Mouse (Mus musculus): ENCODE measurements around the gene 2810021J22Rik. TPM values are rescaled to one million over a fixed set of nuclear protein-coding genes. Genes with fewer than 3 reads are reported as not detected.

2810021J22Rik gene
- polyA plus RNA-seq, 1 experiment from 2014 or later: 2.3 TPM

DNA sequence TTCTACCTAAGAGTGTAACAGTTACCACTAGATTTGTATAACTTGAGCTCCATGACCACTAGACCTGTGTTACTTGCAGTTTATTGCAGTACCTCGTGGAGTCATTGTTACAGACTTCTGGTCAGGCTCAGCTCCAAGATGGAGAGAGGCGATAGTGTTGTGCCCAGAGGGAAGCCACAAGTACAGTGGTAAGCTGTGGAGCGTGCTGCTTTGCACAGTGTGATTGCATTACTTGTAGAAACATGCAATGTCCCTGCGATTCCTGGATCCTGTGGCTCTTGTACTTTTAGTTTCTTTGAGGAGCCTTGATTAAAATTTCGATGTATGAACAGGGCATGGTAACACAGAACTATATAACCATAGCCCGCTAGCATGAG, 926 bp downstream of the 2810021J22Rik start:
- Histone ChIP-seq H3K9me3 (replicated peaks; ENCODE audit: control insufficient read depth, low read length) (no peaks in the 10 kb centered on the region), H3K4me3 (ENCODE audit: low read depth, low read length) (peak overlapping the region; percentile 81), H3K4me2 (ENCODE audit: low read depth, low read length) (peak overlapping the region; percentile 65), H3K4me1 (ENCODE audit: control insufficient read depth, low read depth, low read length) (peaks cover 6% of the 10 kb centered on the region), H3K9ac (ENCODE audit: low read depth, low read length) (peak overlapping the region; percentile 79), H3K36me3 (ENCODE audit: control insufficient read depth, insufficient read depth) (no peaks in the 10 kb centered on the region), H3K27ac (ENCODE audit: low read length) (no peak overlapping the region), H3K27me3 (ENCODE audit: control insufficient read depth, insufficient read depth, low read depth, low read length) (no peaks in the 10 kb centered on the region)
- no peak for ATAC-seq (ENCODE audit: low read depth)
- 64% methylated on average over 6 of the region's 6 CpGs for WGBS (ENCODE audit: insufficient replicate concordance)

GRCm38 (mm10) chr11:58870961-58871360, 3.9 kb downstream of the 2810021J22Rik start:
- Histone ChIP-seq H3K4me1 (ENCODE audit: control insufficient read depth, low read depth, low read length) (peaks cover 6% of the 10 kb centered on the region), H3K4me2 (ENCODE audit: low read depth, low read length) (no peak overlapping the region), H3K4me3 (ENCODE audit: low read depth, low read length) (no peak overlapping the region), H3K27ac (ENCODE audit: low read length) (no peak overlapping the region), H3K27me3 (ENCODE audit: control insufficient read depth, insufficient read depth, low read depth, low read length) (no peaks in the 10 kb centered on the region), H3K9ac (ENCODE audit: low read depth, low read length) (no peak overlapping the region), H3K9me3 (replicated peaks; ENCODE audit: control insufficient read depth, low read length) (no peaks in the 10 kb centered on the region), H3K36me3 (ENCODE audit: control insufficient read depth, insufficient read depth) (no peaks in the 10 kb centered on the region)
- 67% methylated on average over 4 of the region's 4 CpGs for WGBS (ENCODE audit: insufficient replicate concordance)
- ATAC-seq (ENCODE audit: low read depth): no peak

GRCm38 (mm10) chr11:58883756-58884155, 16.7 kb downstream of the 2810021J22Rik start:
- Histone ChIP-seq H3K4me3 (ENCODE audit: low read depth, low read length) (no peak overlapping the region), H3K36me3 (ENCODE audit: control insufficient read depth, insufficient read depth) (peaks cover 5% of the 10 kb centered on the region), H3K9ac (ENCODE audit: low read depth, low read length) (no peak overlapping the region), H3K9me3 (replicated peaks; ENCODE audit: control insufficient read depth, low read length) (no peaks in the 10 kb centered on the region), H3K27me3 (ENCODE audit: control insufficient read depth, insufficient read depth, low read depth, low read length) (no peaks in the 10 kb centered on the region), H3K4me2 (ENCODE audit: low read depth, low read length) (no peak overlapping the region), H3K4me1 (ENCODE audit: control insufficient read depth, low read depth, low read length) (no peaks in the 10 kb centered on the region), H3K27ac (ENCODE audit: low read length) (no peak overlapping the region)
- no peak for ATAC-seq (ENCODE audit: low read depth)
- 63% methylated on average over 8 of the region's 8 CpGs for WGBS (ENCODE audit: insufficient replicate concordance)

GRCm38 (mm10) chr11:58890511-58890910, 23.5 kb downstream of the 2810021J22Rik start:
- ATAC-seq (ENCODE audit: low read depth): no peak
- H3K27me3 ChIP-seq (ENCODE audit: control insufficient read depth, insufficient read depth, low read depth, low read length): no peaks in the 10 kb centered on the region
- H3K4me2 ChIP-seq (ENCODE audit: low read depth, low read length): no peak overlapping the region
- no peak overlapping the region for H3K9ac ChIP-seq (ENCODE audit: low read depth, low read length)
- H3K36me3 ChIP-seq (ENCODE audit: control insufficient read depth, insufficient read depth): peaks cover 59% of the 10 kb centered on the region
- no peak overlapping the region for H3K4me3 ChIP-seq (ENCODE audit: low read depth, low read length)
- no peaks in the 10 kb centered on the region for H3K4me1 ChIP-seq (ENCODE audit: control insufficient read depth, low read depth, low read length)
- H3K9me3 ChIP-seq (replicated peaks; ENCODE audit: control insufficient read depth, low read length): no peaks in the 10 kb centered on the region
- WGBS (ENCODE audit: insufficient replicate concordance): 87% methylated on average over 10 of the region's 10 CpGs
- H3K27ac ChIP-seq (ENCODE audit: low read length): no peak overlapping the region

GRCm38 (mm10) chr11:58894456-58894855, 27.4 kb downstream of the 2810021J22Rik start:
- no peak overlapping the region for H3K9ac ChIP-seq (ENCODE audit: low read depth, low read length)
- peaks cover 80% of the 10 kb centered on the region for H3K36me3 ChIP-seq (ENCODE audit: control insufficient read depth, insufficient read depth)
- no peak overlapping the region for H3K4me3 ChIP-seq (ENCODE audit: low read depth, low read length)
- H3K4me2 ChIP-seq (ENCODE audit: low read depth, low read length): no peak overlapping the region
- no peaks in the 10 kb centered on the region for H3K9me3 ChIP-seq (replicated peaks; ENCODE audit: control insufficient read depth, low read length)
- no peaks in the 10 kb centered on the region for H3K27me3 ChIP-seq (ENCODE audit: control insufficient read depth, insufficient read depth, low read depth, low read length)
- 89% methylated on average over 6 of the region's 6 CpGs for WGBS (ENCODE audit: insufficient replicate concordance)
- no peak overlapping the region for H3K27ac ChIP-seq (ENCODE audit: low read length)
- H3K4me1 ChIP-seq (ENCODE audit: control insufficient read depth, low read depth, low read length): no peaks in the 10 kb centered on the region; the same call in 1 of the 2 replicates
- ATAC-seq (ENCODE audit: low read depth): no peak

- H3K4me2 ChIP-seq (ENCODE audit: low read depth, low read length): no peak overlapping the region
- 85% methylated on average over 6 of the region's 6 CpGs for WGBS (ENCODE audit: insufficient replicate concordance)
- peaks cover 18% of the 10 kb centered on the region for H3K4me1 ChIP-seq (ENCODE audit: control insufficient read depth, low read depth, low read length)
- no peak overlapping the region for H3K27ac ChIP-seq (ENCODE audit: low read length)
- no peak for ATAC-seq (ENCODE audit: low read depth)
- H3K9me3 ChIP-seq (replicated peaks; ENCODE audit: control insufficient read depth, low read length): no peaks in the 10 kb centered on the region
- H3K9ac ChIP-seq (ENCODE audit: low read depth, low read length): no peak overlapping the region
- H3K27me3 ChIP-seq (ENCODE audit: control insufficient read depth, insufficient read depth, low read depth, low read length): no peaks in the 10 kb centered on the region
- H3K4me3 ChIP-seq (ENCODE audit: low read depth, low read length): no peak overlapping the region
- H3K36me3 ChIP-seq (ENCODE audit: control insufficient read depth, insufficient read depth): peaks cover 69% of the 10 kb centered on the region
These were observed 30.5 kb downstream of the 2810021J22Rik start for GRCm38 (mm10) chr11:58897485-58897884.

- H3K4me1 ChIP-seq (ENCODE audit: control insufficient read depth, low read depth, low read length): peaks cover 31% of the 10 kb centered on the region
- peak overlapping the region; percentile 18; the same call in 1 of the 2 replicates for H3K4me3 ChIP-seq (ENCODE audit: low read depth, low read length)
- no peaks in the 10 kb centered on the region for H3K9me3 ChIP-seq (replicated peaks; ENCODE audit: control insufficient read depth, low read length)
- H3K4me2 ChIP-seq (ENCODE audit: low read depth, low read length): peak overlapping the region; percentile 31
- peaks cover 43% of the 10 kb centered on the region for H3K36me3 ChIP-seq (ENCODE audit: control insufficient read depth, insufficient read depth)
- H3K9ac ChIP-seq (ENCODE audit: low read depth, low read length): peak overlapping the region; percentile 15; the same call in 1 of the 2 replicates
- H3K27me3 ChIP-seq (ENCODE audit: control insufficient read depth, insufficient read depth, low read depth, low read length): no peaks in the 10 kb centered on the region
- H3K27ac ChIP-seq (ENCODE audit: low read length): peak overlapping the region; percentile 76
- peak; percentile 64 for ATAC-seq (ENCODE audit: low read depth)
These were observed 34.1 kb downstream of the 2810021J22Rik start for GRCm38 (mm10) chr11:58901080-58901479.

GRCm38 (mm10) chr11:58903511-58904409, 36.7 kb downstream of the 2810021J22Rik start, which contains the start of gene Zfp39:
Zfp39 (minus strand) TSS chr11:58904225.
- Histone ChIP-seq H3K9ac (ENCODE audit: low read depth, low read length) (peak within 1 kb of the TSS; percentile 97), H3K36me3 (ENCODE audit: control insufficient read depth, insufficient read depth) (peaks cover 25% of the 10 kb centered on the region), H3K27me3 (ENCODE audit: control insufficient read depth, insufficient read depth, low read depth, low read length) (no peaks in the 10 kb centered on the region), H3K4me3 (ENCODE audit: low read depth, low read length) (peak within 1 kb of the TSS; percentile 90), H3K9me3 (replicated peaks; ENCODE audit: control insufficient read depth, low read length) (no peaks in the 10 kb centered on the region), H3K4me1 (ENCODE audit: control insufficient read depth, low read depth, low read length) (peaks cover 31% of the 10 kb centered on the region), H3K27ac (ENCODE audit: low read length) (peak within 1 kb of the TSS; percentile 95), H3K4me2 (ENCODE audit: low read depth, low read length) (peak within 1 kb of the TSS; percentile 88)
- ATAC-seq (ENCODE audit: low read depth): peak; percentile 93
- under 1% methylated on average over 40 of the region's 40 CpGs for WGBS (ENCODE audit: insufficient replicate concordance)

- Histone ChIP-seq H3K9me3 (replicated peaks; ENCODE audit: control insufficient read depth, low read length) (no peaks in the 10 kb centered on the region), H3K4me1 (ENCODE audit: control insufficient read depth, low read depth, low read length) (peaks cover 31% of the 10 kb centered on the region), H3K27ac (ENCODE audit: low read length) (peak overlapping the region; percentile 91)
These were observed 37.3 kb downstream of the 2810021J22Rik start for GRCm38 (mm10) chr11:58904410-58904718.

More at GRCm38 (mm10) chr11:58904410-58904718, 37.3 kb downstream of the 2810021J22Rik start:
- peak overlapping the region; percentile 88 for H3K4me2 ChIP-seq (ENCODE audit: low read depth, low read length)
- H3K4me3 ChIP-seq (ENCODE audit: low read depth, low read length): peak overlapping the region; percentile 90
- no peaks in the 10 kb centered on the region for H3K27me3 ChIP-seq (ENCODE audit: control insufficient read depth, insufficient read depth, low read depth, low read length)
- 0 out of 2 replicates have a peak, but pooled peaks have one; percentile 0 for ATAC-seq (ENCODE audit: low read depth)
- peak overlapping the region; percentile 73 for H3K9ac ChIP-seq (ENCODE audit: low read depth, low read length)
- WGBS (ENCODE audit: insufficient replicate concordance): under 1% methylated on average over 8 of the region's 8 CpGs
- peaks cover 19% of the 10 kb centered on the region for H3K36me3 ChIP-seq (ENCODE audit: control insufficient read depth, insufficient read depth)

Measured in liver, embryonic 16.5 days (tissue).